Mouse (Mus musculus) urinary bladder, postnatal 25 days (tissue): Measurements from ENCODE around the gene Pdcd1lg2.

ENCODE experiments used
- DNase-seq: peaks from one replicate; pipeline ENCODE4 v3.0.0; 2022; ENCODE audit warnings: low spot score

Pdcd1lg2 gene

DNA sequence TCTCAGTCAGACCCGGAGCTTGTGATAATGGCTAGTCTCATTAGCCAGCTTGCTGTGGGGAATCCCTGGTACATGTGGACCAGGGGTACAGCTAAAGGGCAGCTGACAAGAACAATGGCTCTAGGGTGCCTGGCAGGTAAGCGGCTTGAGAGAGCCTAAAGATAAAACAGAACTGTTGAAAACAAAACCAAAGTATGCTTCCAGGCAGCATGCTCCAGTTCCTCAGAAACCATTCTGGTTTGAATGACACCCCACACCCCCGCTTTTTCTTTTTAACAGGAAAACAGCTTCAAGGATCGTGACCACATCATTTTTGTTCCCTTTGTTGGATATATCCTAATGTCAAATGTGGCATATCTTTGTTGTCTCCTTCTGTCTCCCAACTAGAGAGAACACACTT is at the start of gene Pdcd1lg2:
Pdcd1lg2 (plus strand) TSS at position 301 of the 400 bp plus-strand sequence.
- DNase-seq, result no peak

DNA sequence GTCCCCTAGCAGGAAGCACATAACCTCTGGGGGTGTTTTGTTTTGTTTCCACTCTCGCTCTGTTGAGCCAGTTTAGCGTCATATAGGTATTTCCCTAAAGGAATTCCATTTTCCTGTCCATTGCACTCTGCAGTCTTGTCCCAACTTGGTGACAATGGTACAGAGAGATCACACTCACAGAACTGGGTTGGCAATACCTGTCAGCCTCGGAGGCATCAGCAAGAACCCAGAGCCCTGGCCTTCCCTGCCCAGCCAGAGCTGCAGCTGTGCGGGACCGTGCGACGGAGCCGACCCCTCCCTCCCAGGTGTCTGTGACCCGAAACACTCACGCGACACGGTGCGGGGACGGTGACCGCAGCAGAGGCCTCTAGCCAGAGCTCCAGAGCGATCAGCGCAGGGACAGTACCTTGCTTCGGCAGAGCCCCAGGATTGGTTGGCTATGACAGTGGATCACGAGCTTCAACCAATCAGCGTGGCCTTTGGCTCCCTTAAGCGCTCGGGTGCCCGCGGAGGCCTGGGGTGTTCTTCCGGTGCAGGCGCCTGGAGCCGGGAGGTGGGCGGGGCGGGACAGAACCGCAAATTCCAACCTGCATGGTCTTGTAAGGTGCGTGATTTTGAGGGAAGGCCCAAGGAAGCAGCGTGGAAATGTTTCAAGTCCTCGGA is 49.1 kb upstream of the Pdcd1lg2 start:
- peak; percentile 77 for DNase-seq

DNA sequence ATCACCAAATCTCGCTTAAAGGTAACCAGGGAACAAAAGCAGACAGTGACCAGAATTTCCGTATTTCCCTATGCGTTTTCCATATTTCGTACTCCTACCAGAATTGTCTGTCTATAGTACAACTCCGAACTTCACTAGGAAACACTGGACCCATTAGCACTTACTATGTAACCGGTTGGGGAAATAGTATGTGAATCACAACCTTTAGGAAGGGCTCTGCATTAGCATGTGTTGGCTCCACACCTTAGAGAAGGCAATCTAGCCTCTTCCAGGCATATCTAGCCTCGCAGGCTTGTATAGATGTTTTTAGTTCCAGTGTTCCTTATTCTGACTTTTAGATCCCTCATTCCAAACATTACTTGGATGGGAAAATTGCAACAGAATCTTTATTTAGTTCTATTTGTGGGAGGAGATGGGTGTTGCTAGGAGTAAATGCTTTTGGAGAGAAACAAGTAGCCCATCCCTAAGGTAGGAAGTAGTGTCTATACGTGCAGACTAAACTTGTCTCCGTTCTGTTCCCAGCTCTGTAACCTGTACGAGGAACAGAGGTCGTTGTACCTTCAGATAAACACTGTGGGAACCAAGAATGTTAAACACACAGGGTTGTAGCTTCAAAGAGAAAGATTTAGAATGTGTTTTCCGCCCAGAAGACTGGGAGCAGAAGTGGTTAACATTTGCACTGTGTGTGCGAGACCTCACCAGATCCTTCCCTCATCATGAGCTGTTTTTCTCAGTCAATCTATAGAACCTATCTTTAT is 48.4 kb upstream of the Pdcd1lg2 start:
- no peak for DNase-seq

DNA sequence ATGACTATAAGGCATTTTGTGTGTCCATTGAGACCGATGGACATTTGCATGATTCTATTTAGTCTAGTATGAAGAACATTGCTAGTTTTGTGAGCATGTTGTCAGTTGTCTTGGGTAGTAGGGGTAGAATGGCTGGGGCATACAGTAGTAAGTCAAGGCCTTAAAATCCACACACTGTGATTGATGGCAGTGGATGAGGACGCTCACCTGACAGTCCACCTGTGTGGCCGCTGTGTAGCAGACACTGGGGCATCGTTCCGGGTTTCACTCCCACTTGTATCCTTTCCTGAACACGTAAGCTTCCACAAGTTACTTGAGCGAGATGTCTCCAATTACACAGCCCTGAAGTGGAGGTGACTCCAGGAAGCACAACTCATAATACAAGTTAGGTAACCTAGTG is 47.2 kb upstream of the Pdcd1lg2 start:
- no peak for DNase-seq

DNA sequence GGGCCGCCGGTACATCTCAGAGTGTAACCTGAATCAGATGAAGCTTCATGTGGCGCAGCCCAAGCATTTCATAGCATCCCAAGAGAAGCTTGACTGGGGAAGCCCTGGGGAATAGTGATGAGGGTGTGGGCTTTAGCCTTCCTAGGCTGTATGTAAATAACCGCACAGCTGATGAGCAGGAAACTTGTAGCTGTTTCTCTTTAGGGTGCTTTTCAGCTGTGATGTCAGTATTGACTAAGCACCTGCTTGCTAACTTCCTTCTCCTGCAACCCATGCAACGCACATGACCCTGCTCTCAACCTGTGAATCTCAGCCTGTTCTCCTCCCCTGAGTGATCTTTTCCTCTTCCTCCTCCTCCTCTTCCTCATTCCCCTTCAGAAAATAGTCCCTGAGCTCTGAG is 46.6 kb upstream of the Pdcd1lg2 start:
- DNase-seq, result no peak

DNA sequence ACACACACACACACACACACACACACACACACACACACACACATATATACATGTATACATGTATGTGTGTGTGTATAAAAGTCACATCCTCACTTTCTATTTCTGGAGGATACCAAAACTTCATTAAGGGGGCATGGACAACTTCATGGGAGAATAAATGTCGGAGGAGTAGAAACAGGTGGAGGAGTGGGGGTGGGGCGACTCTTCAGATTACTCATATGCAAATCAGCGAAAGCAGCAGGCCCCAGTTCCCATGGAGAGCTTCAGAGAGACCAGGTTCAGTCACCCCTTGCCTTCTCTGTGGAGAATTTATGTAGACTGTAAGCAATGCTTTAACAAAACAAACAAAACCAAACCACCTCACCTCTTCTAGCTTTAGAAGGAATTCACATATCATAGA is 45.6 kb upstream of the Pdcd1lg2 start:
- DNase-seq, result no peak

DNA sequence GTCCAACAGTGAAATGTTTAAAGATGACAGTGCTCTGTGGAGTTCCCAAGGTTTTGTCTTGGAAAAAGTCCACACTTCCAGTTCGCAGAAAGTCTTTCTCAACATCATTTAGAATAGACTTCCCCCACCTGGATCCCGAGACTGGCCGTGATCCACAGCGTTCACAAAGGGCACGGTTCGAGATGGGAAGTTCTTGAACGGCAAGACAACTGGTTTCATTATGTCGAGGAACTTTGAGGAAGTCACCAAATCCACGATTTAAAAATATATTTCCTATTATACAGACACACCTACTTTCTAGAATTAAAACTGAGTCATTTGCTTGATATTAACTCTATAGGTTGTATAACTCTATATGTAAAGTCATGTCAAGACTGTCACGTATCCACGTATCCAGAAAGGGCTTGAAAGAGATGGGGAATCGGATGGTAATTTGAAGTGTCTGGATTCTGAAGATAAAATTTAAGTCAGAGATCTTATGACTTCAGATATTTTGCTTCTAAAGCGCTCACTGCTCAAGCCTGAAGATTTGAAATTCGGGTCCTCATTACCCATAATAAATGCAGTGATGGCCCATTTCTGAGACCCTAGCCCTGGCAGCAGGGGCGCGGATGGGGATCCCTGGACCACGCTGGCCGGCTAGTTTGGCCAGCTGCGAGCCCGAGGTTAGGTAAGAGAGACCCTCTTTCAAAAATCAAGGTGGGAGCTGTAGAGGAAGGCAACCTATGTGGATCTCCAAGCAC is 44.3 kb upstream of the Pdcd1lg2 start:
- no peak for DNase-seq

DNA sequence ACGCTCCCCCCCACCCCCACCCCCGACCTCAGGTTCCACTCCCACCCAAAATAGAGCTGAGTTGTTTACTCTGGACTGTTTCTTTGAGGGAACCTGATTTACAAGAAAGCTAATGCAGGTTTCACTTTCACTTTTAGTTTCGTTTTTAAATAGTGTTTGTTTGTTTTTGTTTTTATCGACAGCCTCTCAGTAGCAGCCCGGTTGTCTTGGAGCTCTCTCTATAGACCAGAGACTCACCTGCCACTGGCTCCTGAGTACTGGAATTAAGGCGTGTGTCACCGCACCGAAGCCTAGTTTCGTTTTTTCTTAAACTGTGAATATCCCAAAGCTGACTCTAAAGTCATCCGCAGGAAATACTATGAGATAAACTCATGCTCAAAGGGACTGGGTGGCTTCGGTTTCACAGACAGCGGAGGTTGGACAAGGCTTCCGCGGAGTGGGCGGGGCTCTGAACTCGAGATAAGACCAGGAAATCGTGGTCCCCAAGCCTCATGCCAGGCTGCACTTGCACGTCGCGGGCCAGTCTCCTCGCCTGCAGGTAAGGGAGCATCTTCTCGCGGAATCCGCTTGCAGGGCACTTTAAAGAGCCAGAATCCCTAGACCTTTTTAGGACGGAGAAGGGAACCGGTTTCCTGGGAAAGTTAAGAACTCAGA is 43.6 kb upstream of the Pdcd1lg2 start, which contains the start of the genes Plgrkt and Cd274:
Plgrkt (minus strand) TSS at position 422 of the 654 bp plus-strand sequence.
Cd274 (plus strand) TSS at position 487 of the 654 bp plus-strand sequence.
- DNase-seq, result peak; percentile 66

DNA sequence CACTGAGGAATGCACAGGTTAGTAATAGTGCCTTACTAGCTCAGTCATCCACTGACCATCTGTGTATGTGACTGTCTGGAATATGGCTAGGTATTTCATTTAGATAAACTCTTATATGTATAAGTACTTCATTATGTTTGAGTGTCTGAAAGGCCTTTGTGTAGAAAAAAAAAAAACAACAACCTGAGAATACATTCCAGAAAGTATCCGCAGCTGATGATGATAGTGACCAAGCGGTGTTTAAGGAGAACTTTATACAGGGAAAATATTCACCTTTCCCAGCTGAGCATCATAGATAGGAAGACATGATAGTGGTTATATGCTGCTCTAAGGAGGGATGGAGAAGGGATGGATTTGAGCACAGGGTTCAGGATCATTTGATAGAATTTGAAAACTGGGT is 42.7 kb upstream of the Pdcd1lg2 start:
- DNase-seq, result no peak

DNA sequence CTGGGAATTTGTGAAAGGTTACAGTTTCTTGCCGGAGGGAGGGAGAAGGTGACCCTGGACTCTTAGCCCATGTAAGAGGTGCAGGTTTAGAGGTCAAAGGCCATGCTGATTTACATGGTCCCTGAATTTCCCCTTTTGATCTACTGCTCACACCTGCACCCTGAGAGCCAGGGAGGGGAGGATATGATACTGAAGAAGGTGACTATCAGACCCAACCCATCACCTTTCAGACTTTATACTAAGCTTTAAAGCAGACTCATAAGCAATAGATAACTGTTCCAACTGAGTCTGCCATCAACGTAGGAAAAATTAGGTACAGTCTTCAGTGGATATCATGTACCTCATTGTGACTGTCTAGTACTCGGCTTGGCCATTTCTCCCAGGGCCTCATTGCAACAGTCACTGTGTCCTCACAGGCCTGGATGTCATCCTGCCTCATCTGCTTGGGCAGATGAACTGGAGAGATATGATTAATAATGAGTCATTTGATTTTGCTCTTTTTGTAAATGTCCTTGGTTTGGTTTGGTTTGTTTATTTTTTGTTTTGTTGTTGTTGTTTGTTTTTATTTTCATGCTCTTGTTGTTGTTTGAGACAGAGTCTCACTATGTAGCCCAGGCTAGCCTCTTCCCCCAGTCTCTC is 41.9 kb upstream of the Pdcd1lg2 start:
- DNase-seq, result no peak

DNA sequence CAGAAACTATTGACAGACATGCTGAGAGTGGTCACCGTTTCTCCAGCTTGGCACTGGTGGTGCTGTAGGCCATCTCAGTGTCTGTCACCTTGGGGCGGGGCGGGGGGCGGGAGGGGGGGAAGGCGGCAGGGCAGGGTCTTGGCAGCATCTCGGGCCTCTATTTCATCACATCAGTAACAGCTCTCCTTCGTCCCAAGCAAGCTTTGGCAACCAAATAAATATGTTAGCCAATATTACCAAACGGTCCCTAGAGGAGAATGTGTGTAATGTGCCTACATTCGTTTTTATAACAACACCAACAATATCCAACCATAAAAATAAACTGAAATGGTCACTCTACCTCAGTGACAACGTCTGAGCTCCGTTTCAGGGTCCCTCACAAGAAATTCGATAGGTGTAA is 40.6 kb upstream of the Pdcd1lg2 start:
- DNase-seq, result no peak

DNA sequence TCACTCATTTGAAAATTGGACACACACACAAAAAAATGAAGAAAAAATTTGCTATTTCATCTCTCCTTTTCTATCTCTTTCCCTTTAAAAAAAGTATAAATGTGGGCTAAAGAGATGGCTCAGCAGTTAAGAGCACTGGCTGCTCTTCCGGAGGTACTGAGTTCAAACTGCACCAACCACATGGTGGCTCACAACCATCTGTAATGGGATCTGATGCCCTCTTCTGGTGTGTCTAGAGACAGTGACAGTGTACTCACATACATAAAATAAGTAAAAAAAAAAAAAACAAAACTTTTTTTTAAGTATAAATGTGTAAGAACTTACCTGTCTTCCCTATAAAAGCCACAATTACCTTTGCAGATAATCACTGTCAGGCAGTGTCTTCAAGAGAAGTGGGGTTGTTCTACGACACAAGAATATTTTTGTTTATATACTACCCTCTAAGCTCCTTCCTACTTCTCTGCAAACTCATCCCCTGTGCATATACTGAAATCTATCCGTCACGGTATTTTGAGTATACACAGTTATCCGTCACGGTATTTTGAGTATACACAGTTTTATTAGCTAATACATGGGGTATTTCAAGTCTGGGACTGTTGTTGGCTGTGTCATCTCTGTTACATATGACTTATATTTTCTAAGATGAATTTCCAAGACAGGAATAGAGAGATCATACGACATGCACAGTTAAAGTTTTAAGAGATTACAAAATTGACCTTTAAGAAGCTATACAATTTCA is 40.0 kb upstream of the Pdcd1lg2 start:
- no peak for DNase-seq

DNA sequence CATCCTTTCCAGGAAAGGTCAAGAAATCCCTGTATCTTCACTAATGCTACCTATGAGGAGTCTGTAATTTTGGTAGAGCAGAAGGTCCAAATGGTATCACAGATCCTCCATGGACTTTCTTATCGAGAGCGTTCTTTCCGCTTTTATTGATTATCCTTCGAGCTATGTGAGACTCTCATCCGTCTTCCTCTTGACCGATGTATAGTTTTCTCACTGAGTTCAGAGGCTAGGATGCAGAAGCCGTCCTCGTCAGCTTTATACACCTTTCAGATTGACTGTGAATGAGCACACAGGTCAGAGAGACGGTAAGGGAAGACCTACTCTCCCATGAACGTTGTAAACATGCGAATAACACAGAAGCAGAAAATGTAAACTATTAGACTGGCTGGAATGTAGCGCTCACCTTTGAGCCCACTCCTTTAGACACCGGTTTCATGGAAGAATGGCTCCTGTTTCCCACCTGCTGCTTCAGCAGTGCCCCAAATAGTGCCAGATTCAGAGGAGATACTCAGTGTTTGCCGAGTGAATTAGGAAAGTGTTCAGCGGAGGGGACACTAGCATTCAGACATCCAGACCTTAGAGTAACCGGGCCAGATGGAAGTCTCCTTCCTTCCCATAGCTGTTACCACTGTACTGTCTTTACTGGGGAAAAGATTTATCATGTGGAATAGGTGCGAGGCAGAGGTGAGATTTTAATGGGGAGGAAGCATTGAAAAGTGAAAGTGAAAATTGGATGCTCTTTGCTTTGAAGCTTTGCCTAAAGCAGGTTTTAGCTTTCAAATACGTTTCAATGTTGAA is 39.2 kb upstream of the Pdcd1lg2 start:
- no peak for DNase-seq

DNA sequence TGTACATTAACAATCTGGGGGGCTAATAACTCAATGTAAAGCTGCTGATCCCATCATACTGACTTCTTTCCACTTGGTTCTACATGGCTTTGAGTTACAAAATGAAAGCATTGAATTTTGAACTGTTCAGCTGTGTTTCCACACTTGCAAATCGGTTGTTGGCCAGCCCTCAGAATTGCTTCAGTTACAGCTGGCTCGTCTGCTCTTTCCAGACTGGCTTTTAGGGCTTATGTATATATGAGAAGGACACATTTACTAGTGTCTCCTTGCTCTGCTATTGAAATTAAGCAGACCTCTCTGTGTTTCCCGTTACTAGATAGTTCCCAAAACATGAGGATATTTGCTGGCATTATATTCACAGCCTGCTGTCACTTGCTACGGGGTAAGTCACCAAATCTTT is 38.6 kb upstream of the Pdcd1lg2 start:
- no peak for DNase-seq

DNA sequence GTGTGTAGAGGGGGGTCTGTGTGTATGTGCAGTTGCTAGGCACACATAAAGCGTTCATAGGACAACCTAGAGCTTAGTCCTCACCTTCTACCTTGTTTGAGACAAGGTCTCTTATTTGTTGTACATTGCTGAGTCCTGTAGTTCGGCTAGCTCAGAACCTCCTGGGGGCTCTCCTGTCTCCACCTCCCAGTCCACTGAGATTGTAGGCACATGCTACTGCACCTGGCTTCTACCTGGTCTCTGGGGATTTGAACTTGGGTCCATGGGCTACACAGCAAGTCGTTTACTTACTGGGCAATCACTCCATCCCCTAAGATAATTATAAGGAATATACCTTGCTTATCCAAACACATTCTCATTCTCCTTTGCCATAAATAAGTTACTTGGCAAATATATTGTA is 38.1 kb upstream of the Pdcd1lg2 start:
- DNase-seq, result no peak

DNA sequence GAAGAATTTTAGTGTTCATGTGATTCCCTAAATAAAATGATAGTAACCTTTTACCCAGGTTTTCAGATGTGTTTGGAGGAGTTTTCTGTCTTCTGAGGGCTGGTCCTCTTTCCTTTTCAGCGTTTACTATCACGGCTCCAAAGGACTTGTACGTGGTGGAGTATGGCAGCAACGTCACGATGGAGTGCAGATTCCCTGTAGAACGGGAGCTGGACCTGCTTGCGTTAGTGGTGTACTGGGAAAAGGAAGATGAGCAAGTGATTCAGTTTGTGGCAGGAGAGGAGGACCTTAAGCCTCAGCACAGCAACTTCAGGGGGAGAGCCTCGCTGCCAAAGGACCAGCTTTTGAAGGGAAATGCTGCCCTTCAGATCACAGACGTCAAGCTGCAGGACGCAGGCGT is 37.3 kb upstream of the Pdcd1lg2 start:
- no peak for DNase-seq

DNA sequence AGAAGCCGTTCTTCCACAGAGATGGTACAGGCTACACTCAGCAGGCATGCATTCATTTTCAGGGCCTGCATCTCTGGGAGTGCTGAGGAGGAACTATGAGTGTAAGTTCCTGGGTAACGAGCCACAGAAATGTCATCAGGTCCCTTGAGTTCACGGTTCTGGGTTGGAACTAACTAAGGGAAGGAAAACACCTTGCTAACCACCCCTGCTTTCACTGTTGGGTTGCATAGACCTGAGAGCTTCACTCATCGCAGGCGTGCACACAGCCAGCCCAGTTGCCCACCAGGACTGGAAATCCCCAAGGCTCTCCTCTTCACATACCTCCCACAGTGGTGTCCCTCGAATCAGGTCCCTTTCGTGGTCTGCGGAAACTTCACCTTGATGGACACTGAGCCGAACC is 35.8 kb upstream of the Pdcd1lg2 start:
- no peak for DNase-seq

DNA sequence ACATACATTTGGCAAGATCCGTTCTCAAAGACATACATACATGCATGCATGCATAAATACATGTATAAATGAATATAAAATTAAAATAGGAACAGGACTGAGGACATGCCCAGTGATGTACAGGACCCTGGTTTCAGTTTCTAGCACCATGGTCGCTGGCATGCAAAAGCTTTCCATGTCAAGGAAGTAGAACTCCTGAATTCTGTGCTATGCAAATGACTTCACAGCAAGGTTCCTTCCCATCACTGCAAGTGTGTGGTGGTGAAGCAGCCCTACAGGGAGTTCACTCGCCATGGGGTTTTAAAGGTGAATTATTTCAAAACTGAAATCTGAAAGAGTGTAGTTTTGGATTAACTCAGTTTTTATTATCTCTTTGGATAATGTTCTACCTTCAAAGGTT is 34.3 kb upstream of the Pdcd1lg2 start:
- DNase-seq, result no peak

DNA sequence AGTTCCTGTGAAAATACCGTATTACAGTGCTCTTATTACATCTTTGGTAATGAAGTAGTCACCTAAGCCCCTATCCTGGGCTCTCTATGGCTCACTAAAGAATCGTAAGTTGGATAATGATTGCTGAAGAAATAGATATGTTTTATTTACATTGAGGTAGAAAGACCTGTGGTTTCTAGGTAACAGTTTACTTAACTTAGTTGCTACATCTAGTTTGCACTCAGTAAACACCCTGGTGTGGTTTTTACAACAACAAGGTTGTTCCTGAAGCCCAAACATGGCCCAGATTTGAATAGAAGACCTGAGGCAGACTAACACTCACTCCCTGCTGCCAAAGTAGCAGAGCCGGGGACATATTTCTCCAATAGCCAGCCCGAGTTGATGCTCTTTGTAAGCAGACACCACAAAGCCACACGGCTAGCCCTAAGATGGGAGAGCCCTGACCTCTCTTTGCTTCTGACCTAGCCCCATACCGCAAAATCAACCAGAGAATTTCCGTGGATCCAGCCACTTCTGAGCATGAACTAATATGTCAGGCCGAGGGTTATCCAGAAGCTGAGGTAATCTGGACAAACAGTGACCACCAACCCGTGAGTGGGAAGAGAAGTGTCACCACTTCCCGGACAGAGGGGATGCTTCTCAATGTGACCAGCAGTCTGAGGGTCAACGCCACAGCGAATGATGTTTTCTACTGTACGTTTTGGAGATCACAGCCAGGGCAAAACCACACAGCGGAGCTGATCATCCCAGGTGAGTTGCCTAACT is 30.7 kb upstream of the Pdcd1lg2 start:
- no peak for DNase-seq

DNA sequence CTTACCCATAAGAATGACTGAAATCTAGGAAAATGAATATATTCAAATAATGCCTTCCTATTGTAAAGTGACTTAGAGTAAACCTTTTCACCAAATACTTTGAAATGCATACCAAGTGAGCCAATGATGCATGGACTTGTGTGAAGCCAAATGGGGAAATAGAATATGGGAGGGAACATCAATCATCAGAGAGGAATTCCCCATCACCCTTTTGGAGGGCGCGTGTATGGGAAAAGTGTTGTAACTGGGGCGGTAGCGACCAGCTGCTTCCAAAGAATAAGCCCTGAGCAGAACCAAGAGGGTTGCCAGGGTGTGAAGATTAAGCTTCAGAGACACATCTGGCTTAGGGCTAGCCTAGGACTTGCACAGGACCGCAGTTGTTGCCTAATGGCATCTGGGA is 27.4 kb upstream of the Pdcd1lg2 start:
- no peak for DNase-seq
